Mouse (Mus musculus): ENCODE data around the gene Hist1h2bh.

Hist1h2bh gene

GRCm38 (mm10) chr13:23530901-23531875 lies 12.0 kb downstream of the Hist1h2bh start, which contains the start of gene Hist1h4h:
Gene Hist1h4h (plus strand): TSS chr13:23531050.
- DNase-seq (ENCODE audit: low spot score in 2 of 2) = peak; percentile 96 to 97

GRCm38 (mm10) chr13:23530181-23530900 lies 12.9 kb downstream of the Hist1h2bh start:
- peak in 1 of 2 experiments; percentile 67 for DNase-seq (ENCODE audit: low spot score in 2 of 2)

GRCm38 (mm10) chr13:23529480-23530165 lies 13.6 kb downstream of the Hist1h2bh start:
- no peak for DNase-seq (ENCODE audit: low spot score in 2 of 2)

GRCm38 (mm10) chr13:23529005-23529404 lies 14.2 kb downstream of the Hist1h2bh start:
- DNase-seq (ENCODE audit: low spot score in 2 of 2) = no peak

GRCm38 (mm10) chr13:23526312-23526711 lies 16.9 kb downstream of the Hist1h2bh start:
- DNase-seq (ENCODE audit: low spot score in 2 of 2) = peak; percentile 71 to 89

GRCm38 (mm10) chr13:23525901-23526300 lies 17.3 kb downstream of the Hist1h2bh start:
- DNase-seq (ENCODE audit: low spot score in 2 of 2) = no peak

- peak in 1 of 2 experiments; percentile 65 for DNase-seq (ENCODE audit: low spot score in 2 of 2)
These were observed 18.5 kb downstream of the Hist1h2bh start for GRCm38 (mm10) chr13:23524654-23525053.

GRCm38 (mm10) chr13:23523976-23524375 lies 19.2 kb downstream of the Hist1h2bh start:
- no peak for DNase-seq (ENCODE audit: low spot score in 2 of 2)

- peak in 1 of 2 experiments; percentile 69 for DNase-seq (ENCODE audit: low spot score in 2 of 2)
These were observed 21.5 kb downstream of the Hist1h2bh start for GRCm38 (mm10) chr13:23521703-23522102.

- peak in 1 of 2 experiments; percentile 79 for DNase-seq (ENCODE audit: low spot score in 2 of 2)
These were observed 23.8 kb downstream of the Hist1h2bh start for GRCm38 (mm10) chr13:23519416-23519815.

- DNase-seq (ENCODE audit: low spot score in 2 of 2) = peak in 1 of 2 experiments; percentile 71
These were observed 24.3 kb downstream of the Hist1h2bh start for GRCm38 (mm10) chr13:23518885-23519284.

- no peak for DNase-seq (ENCODE audit: low spot score in 2 of 2)
These were observed 24.9 kb downstream of the Hist1h2bh start for GRCm38 (mm10) chr13:23518295-23518603.

GRCm38 (mm10) chr13:23517603-23518294 lies 25.4 kb downstream of the Hist1h2bh start:
- DNase-seq (ENCODE audit: low spot score in 2 of 2) = peak; percentile 72 to 85

- peak in 1 of 2 experiments; percentile 65 for DNase-seq (ENCODE audit: low spot score in 2 of 2)
These were observed 26.2 kb downstream of the Hist1h2bh start for GRCm38 (mm10) chr13:23516822-23517602.

GRCm38 (mm10) chr13:23515826-23516620 lies 27.2 kb downstream of the Hist1h2bh start:
- DNase-seq (ENCODE audit: low spot score in 2 of 2) = no peak

GRCm38 (mm10) chr13:23515281-23515680 lies 27.9 kb downstream of the Hist1h2bh start:
- no peak for DNase-seq (ENCODE audit: low spot score in 2 of 2)

- no peak for DNase-seq (ENCODE audit: low spot score in 2 of 2)
These were observed 29.7 kb downstream of the Hist1h2bh start for GRCm38 (mm10) chr13:23513517-23513916.

GRCm38 (mm10) chr13:23510127-23510526 lies 33.1 kb downstream of the Hist1h2bh start:
- no peak for DNase-seq (ENCODE audit: low spot score in 2 of 2)

- DNase-seq (ENCODE audit: low spot score in 2 of 2) = no peak
These were observed 36.2 kb downstream of the Hist1h2bh start for GRCm38 (mm10) chr13:23506819-23507515.

Data from frontal cortex, postnatal 10 days (tissue).